Mouse (Mus musculus) retina, postnatal 7 days (tissue): ENCODE results near the gene Cchcr1.
A peak's percentile ranks its signal among the peaks of the same experiment; 100 is the strongest.

ENCODE experiments used
- DNase-seq: peaks from one replicate; pipeline ENCODE4 v3.0.0-alpha.2; 2012; ENCODE audit warnings: low read depth, low spot score

The Cchcr1 gene

GRCm38 (mm10) chr17:35554761-35555397, 38.0 kb downstream of the Cchcr1 start:
- no peak for DNase-seq

DNA sequence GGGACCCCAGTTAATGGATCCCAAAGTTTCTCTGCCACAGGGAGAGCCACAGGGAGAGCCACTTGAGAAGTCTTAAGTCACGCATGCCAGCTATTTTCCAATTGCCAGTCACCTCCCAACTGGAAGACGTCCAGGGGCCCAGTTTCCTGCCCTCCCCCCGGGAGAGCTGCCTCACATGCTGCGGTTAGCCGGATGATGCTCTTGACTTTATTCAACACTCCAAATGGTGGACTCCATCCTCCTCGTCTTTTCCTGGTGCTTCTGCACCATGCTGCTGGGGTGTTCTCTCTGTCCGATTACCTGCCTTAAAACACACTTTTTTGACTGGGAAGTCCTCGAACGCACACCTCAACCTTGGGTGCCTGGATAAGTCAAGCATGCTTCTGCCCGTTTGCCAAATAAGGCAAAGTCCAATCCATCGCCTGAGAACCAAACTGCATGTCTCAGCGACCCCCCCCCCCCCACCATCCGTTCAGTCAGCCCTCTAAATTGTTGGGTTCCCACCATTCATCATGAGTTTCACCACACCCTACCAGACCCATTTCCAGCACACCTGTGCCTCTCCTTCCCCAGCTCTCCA, 39.4 kb downstream of the Cchcr1 start:
- DNase-seq: no peak

- peak; percentile 57 for DNase-seq
These were observed 39.9 kb downstream of the Cchcr1 start for GRCm38 (mm10) chr17:35556812-35557211.

- DNase-seq: no peak
These were observed 40.5 kb downstream of the Cchcr1 start for GRCm38 (mm10) chr17:35557351-35557750.

DNA sequence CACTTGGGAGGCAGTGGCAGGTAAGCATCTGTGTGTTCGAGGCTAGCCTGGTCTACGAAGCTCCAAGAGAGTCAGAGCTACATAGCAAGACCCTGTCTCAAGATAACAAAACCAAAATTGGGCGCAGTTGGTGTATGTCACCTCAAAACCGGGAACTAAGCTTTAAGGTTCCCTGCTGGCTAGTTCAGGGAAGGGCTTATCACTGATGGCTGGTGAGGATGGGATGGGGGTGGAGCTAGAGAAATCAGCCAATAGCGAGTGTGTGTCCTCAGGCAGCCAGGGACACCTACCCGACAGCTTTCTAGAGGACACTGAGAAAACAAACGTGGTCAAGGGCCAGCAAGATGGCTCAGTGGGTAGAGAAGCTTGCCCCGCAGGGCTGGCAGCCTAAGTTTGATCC, 41.3 kb downstream of the Cchcr1 start:
- DNase-seq: no peak

DNA sequence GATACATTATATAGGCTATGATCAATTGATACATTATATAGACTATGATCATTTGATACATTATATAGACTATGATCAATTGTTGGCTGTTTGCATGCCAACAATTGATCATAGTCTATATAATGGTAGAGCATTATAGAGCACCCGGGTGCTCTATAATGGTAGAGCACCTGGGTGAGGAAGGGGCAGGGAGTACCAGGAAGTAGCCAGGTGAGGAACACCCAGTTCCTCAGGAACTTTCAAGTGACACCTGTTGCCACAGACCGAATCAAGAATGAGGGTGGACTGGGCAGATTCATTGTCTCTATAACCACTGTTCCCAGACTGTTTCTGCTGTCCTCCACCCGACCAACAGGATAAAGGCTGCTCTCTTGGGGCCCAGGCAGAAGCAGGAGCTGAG, 50.2 kb downstream of the Cchcr1 start, which contains the start of gene 2300002M23Rik:
TSS of gene 2300002M23Rik (plus strand) at position 301 of the 400 bp plus-strand sequence.
- DNase-seq: no peak

- no peak for DNase-seq
These were observed 50.9 kb downstream of the Cchcr1 start for GRCm38 (mm10) chr17:35567767-35568166.

- no peak for DNase-seq
These were observed 52.4 kb downstream of the Cchcr1 start for GRCm38 (mm10) chr17:35569091-35569944.

DNA sequence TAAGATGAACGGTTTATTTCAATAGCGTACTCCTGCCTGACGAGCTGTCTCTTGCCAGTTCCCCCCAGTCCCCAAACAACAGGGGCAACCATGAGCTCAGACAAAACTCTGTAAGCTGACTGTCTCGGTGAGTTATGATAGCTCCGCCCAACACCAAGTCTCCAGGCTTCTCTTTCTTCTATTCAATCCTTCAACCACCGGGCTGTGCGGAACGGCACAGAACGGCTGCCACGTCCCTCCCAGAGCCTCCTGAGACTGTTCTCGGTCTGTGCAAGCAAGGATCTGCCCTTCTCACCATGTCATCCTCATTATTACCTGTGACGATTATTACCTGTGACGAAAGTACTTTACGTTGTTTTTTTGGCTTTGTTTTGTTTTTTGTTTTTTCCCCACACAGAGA, 53.9 kb downstream of the Cchcr1 start:
- DNase-seq: no peak

- no peak for DNase-seq
These were observed 54.6 kb downstream of the Cchcr1 start for GRCm38 (mm10) chr17:35571477-35571876.

GRCm38 (mm10) chr17:35578211-35578610, 61.3 kb downstream of the Cchcr1 start:
- peak; percentile 88 for DNase-seq
